Mouse (Mus musculus) liver (tissue): ENCODE data around the gene Ankrd13b.

Experiments
- DNase-seq: peaks from one replicate; pipeline ENCODE4 v3.0.0-alpha.2; 2020; ENCODE audit warnings: mixed read lengths

The Ankrd13b gene

GRCm38 (mm10) chr11:77492311-77492871 lies 2.9 kb upstream of the Ankrd13b start:
- peak; percentile 64 for DNase-seq

GRCm38 (mm10) chr11:77491502-77492291 lies 2.2 kb upstream of the Ankrd13b start:
- peak; percentile 62 for DNase-seq

- DNase-seq, result peak; percentile 91
Observed at GRCm38 (mm10) chr11:77491123-77491501, 1.6 kb upstream of the Ankrd13b start.

GRCm38 (mm10) chr11:77490451-77490850 lies 973 bp upstream of the Ankrd13b start:
- no peak for DNase-seq

GRCm38 (mm10) chr11:77488771-77489581 lies 502 bp downstream of the Ankrd13b start:
- DNase-seq, result no peak

- no peak for DNase-seq
Observed at GRCm38 (mm10) chr11:77486798-77487197, 2.7 kb downstream of the Ankrd13b start.

GRCm38 (mm10) chr11:77485229-77485628 lies 4.2 kb downstream of the Ankrd13b start:
- DNase-seq, result no peak

- no peak for DNase-seq
Observed at GRCm38 (mm10) chr11:77483510-77484255, 5.8 kb downstream of the Ankrd13b start.

GRCm38 (mm10) chr11:77483043-77483442 lies 6.4 kb downstream of the Ankrd13b start:
- no peak for DNase-seq

- no peak for DNase-seq
Observed at GRCm38 (mm10) chr11:77476895-77477294, 12.6 kb downstream of the Ankrd13b start.

- DNase-seq, result no peak
Observed at GRCm38 (mm10) chr11:77476216-77476615, 13.3 kb downstream of the Ankrd13b start.

- no peak for DNase-seq
Observed at GRCm38 (mm10) chr11:77472775-77473174, 16.7 kb downstream of the Ankrd13b start.

- DNase-seq, result no peak
Observed at GRCm38 (mm10) chr11:77471407-77471806, 18.1 kb downstream of the Ankrd13b start.

- no peak for DNase-seq
Observed at GRCm38 (mm10) chr11:77468397-77468796, 21.1 kb downstream of the Ankrd13b start.

- peak; percentile 78 for DNase-seq
Observed at GRCm38 (mm10) chr11:77467784-77468183, 21.7 kb downstream of the Ankrd13b start.

GRCm38 (mm10) chr11:77467157-77467556 lies 22.3 kb downstream of the Ankrd13b start:
- DNase-seq, result peak; percentile 77

GRCm38 (mm10) chr11:77466544-77466943 lies 22.9 kb downstream of the Ankrd13b start:
- no peak for DNase-seq

- no peak for DNase-seq
Observed at GRCm38 (mm10) chr11:77465111-77465510, 24.4 kb downstream of the Ankrd13b start.

GRCm38 (mm10) chr11:77464684-77465083 lies 24.8 kb downstream of the Ankrd13b start:
- DNase-seq, result no peak

- no peak for DNase-seq
Observed at GRCm38 (mm10) chr11:77463786-77464185, 25.7 kb downstream of the Ankrd13b start.

- no peak for DNase-seq
Observed at GRCm38 (mm10) chr11:77463101-77463445, 26.4 kb downstream of the Ankrd13b start.

GRCm38 (mm10) chr11:77462283-77463100 lies 27.0 kb downstream of the Ankrd13b start, which contains the start of gene Coro6:
Coro6 (plus strand) TSS chr11:77462411.
- DNase-seq, result peak; percentile 74
